Mouse (Mus musculus) gastrocnemius, postnatal 4 days (tissue): ENCODE results near the gene Tmem150a. TPM values are rescaled to one million over a fixed set of nuclear protein-coding genes. Genes with fewer than 3 reads are reported as not detected.

Experiments
- DNase-seq, 2 experiments: peaks; one replicate each; pipeline ENCODE4 v3.0.0; 2021 to 2022; ENCODE audit warnings: low spot score in 2 of 2, mixed read lengths in 2 of 2
- total RNA-seq, 2 experiments: library from RNA; stranded (reverse); gene quantifications; 2 replicates each; pipeline ENCODE4 v1.2.3; 2021

The Tmem150a gene
- total RNA-seq, 2 experiments from 2014 or later, result 9.4 to 10.2 TPM

GRCm38 (mm10) chr6:72392341-72392740 lies 37.1 kb downstream of the Tmem150a start:
- no peak for DNase-seq

- no peak for DNase-seq
Observed at GRCm38 (mm10) chr6:72396837-72397251, 41.6 kb downstream of the Tmem150a start.

- DNase-seq, result no peak
Observed at GRCm38 (mm10) chr6:72399967-72400366, 44.7 kb downstream of the Tmem150a start.

- DNase-seq, result peak; percentile 39 to 69
Observed at GRCm38 (mm10) chr6:72401875-72402274, 46.6 kb downstream of the Tmem150a start.

GRCm38 (mm10) chr6:72405356-72405755 lies 50.1 kb downstream of the Tmem150a start:
- no peak for DNase-seq

GRCm38 (mm10) chr6:72407119-72407518 lies 51.9 kb downstream of the Tmem150a start:
- peak; percentile 61 to 75 for DNase-seq

Other genes starting within 250 kb of the Tmem150a start
- gene Atoh8, start 119.9 kb upstream of the Tmem150a start, total RNA-seq, result 10 to 100 TPM in 1 of 2 experiments, 1 to 10 TPM in 1; 8.8 to 10.7 TPM
- under 1 TPM in 1 of 2 experiments, not detected in 1; 0.42 TPM for gene Sftpb, start 50.8 kb upstream of the Tmem150a start, total RNA-seq
- gene Usp39, start 10.3 kb upstream of the Tmem150a start, total RNA-seq, result 10 to 100 TPM; 19.3 to 21.0 TPM
- 10 to 100 TPM; 16.1 to 18.3 TPM for gene 0610030E20Rik, start 8.1 kb upstream of the Tmem150a start, total RNA-seq
- gene Rnf181, start 11.5 kb downstream of the Tmem150a start, total RNA-seq, result 10 to 100 TPM; 36.8 to 41.5 TPM
- gene Vamp5, start 25.0 kb downstream of the Tmem150a start, total RNA-seq, result 10 to 100 TPM; 17.5 to 21.9 TPM
- 10 to 100 TPM; 72.0 to 72.9 TPM for gene Vamp8, start 35.3 kb downstream of the Tmem150a start, total RNA-seq
- gene Ggcx, start 58.9 kb downstream of the Tmem150a start, total RNA-seq, result 10 to 100 TPM; 24.6 to 27.6 TPM
- 100 to 1,000 TPM; 220 to 262 TPM for gene Mat2a, start 84.1 kb downstream of the Tmem150a start, total RNA-seq
- under 1 TPM; 0.20 to 0.26 TPM for gene Sh2d6, start 166.3 kb downstream of the Tmem150a start, total RNA-seq
- gene Capg, start 188.9 kb downstream of the Tmem150a start, total RNA-seq, result 10 to 100 TPM; 15.8 to 16.6 TPM
- gene Elmod3, start 243.0 kb downstream of the Tmem150a start, total RNA-seq, result 1 to 10 TPM; 8.1 to 8.8 TPM
- 10 to 100 TPM; 42.6 to 49.5 TPM for gene Retsat, start 243.0 kb downstream of the Tmem150a start, total RNA-seq